In genomic region chr8:95677591-95678023, GRCm38 (mm10) we compare ENCODE assay signal across 8 mouse cellular contexts. TPM values are rescaled to one million over a fixed set of nuclear protein-coding genes. Genes with fewer than 3 reads are reported as not detected.
DNase-seq lines count a peak whose midpoint lies in the region; ATAC-seq and TF ChIP-seq lines count a peak whose summit lies in the region.

No protein-coding gene starts in this region.

- no peak overlapping the region for H3K27ac ChIP-seq in kidney, adult 2 months (ENCODE audit: insufficient read depth, low read depth, low read length)
- H3K27ac ChIP-seq in MEL (ENCODE audit: control insufficient read depth, low read depth, low read length) = no peak overlapping the region
- H3K27ac ChIP-seq in embryonic facial prominence, embryonic 15.5 days (replicated peaks) = no peak overlapping the region
- H3K27ac ChIP-seq in limb, embryonic 11.5 days (replicated peaks; ENCODE audit: low read depth, low read length) = no peak overlapping the region
- no peak overlapping the region for H3K27ac ChIP-seq in small intestine, adult 2 months (ENCODE audit: insufficient read depth, low read depth, low read length)

- H3K4me2 ChIP-seq in embryonic facial prominence, embryonic 15.5 days (replicated peaks) = peak overlapping the region; percentile 98
- peak overlapping the region; percentile 89 for H3K4me2 ChIP-seq in limb, embryonic 11.5 days (ENCODE audit: low read depth, severe bottlenecking)

- ATAC-seq in embryonic facial prominence, embryonic 15.5 days (ENCODE audit: insufficient number of reproducible peaks, low FRiP score, low TSS enrichment, low read depth) = peak; percentile 45; the same call in 1 of the 2 replicates
- ATAC-seq in limb, embryonic 11.5 days (ENCODE audit: insufficient number of reproducible peaks, low FRiP score, low TSS enrichment, low read depth) = 0 out of 2 replicates have a peak, but pooled peaks have one; percentile 42
- no peak for ATAC-seq in erythroid progenitor cell, adult 5-6 weeks (replicated peaks; ENCODE audit: low FRiP score, poor library complexity, severe bottlenecking)

- DNase-seq in kidney, adult 2 months = no peak
- DNase-seq in kidney, adult 11 months = no peak
- no peak for DNase-seq in MEL (ENCODE audit: low read depth, low spot score)
- DNase-seq in limb, embryonic 11.5 days (ENCODE audit: low spot score) = no peak
- DNase-seq in spleen, postnatal 10 days (ENCODE audit: low spot score in 2 of 2) = no peak

- H3K4me1 ChIP-seq in kidney, adult 2 months (ENCODE audit: control insufficient read depth, insufficient read depth, low read length) = no peaks in the 10 kb centered on the region
- peaks cover 0 to 7% of the 10 kb centered on the region in 2 experiments; a peak in 1 of 4 replicates for H3K4me1 ChIP-seq in MEL (ENCODE audit: control insufficient read depth in 1 of 2, insufficient read depth in 2 of 2, low read length in 2 of 2)
- H3K4me1 ChIP-seq in embryonic facial prominence, embryonic 15.5 days = peaks cover 15% of the 10 kb centered on the region
- H3K4me1 ChIP-seq in limb, embryonic 11.5 days (ENCODE audit: control insufficient read depth, insufficient read depth, low read length) = no peaks in the 10 kb centered on the region
- H3K4me1 ChIP-seq in small intestine, adult 2 months (ENCODE audit: control insufficient read depth, insufficient read depth, insufficient read length, low read length) = peaks cover 3% of the 10 kb centered on the region; the same call in 1 of the 2 replicates

- H3K9me3 ChIP-seq in MEL (replicated peaks; ENCODE audit: insufficient read depth, low read length) = no peaks in the 10 kb centered on the region
- no peaks in the 10 kb centered on the region for H3K9me3 ChIP-seq in embryonic facial prominence, embryonic 15.5 days (replicated peaks)
- no peaks in the 10 kb centered on the region for H3K9me3 ChIP-seq in limb, embryonic 11.5 days (ENCODE audit: control insufficient read depth, low read length)

- no peaks in the 10 kb centered on the region for H3K36me3 ChIP-seq in kidney, adult 2 months (ENCODE audit: control insufficient read depth, insufficient read depth, low read length)
- H3K36me3 ChIP-seq in MEL (ENCODE audit: control insufficient read depth in 1 of 2, insufficient read depth in 2 of 2, low read length in 2 of 2) = no peaks in the 10 kb centered on the region
- H3K36me3 ChIP-seq in embryonic facial prominence, embryonic 15.5 days = no peaks in the 10 kb centered on the region
- no peaks in the 10 kb centered on the region for H3K36me3 ChIP-seq in limb, embryonic 11.5 days (ENCODE audit: control insufficient read depth, insufficient read depth, low read length)
- no peaks in the 10 kb centered on the region for H3K36me3 ChIP-seq in small intestine, adult 2 months (ENCODE audit: control insufficient read depth, insufficient read depth, low read length)

- H3K4me3 ChIP-seq in kidney, adult 2 months (ENCODE audit: insufficient read depth, low read depth, low read length) = peak overlapping the region; percentile 38; the same call in 1 of the 2 replicates
- H3K4me3 ChIP-seq in MEL (ENCODE audit: control insufficient read depth in 1 of 2, insufficient read depth in 1 of 2, low read depth in 2 of 2, low read length in 2 of 2) = peak overlapping the region; percentile 7 to 11; a peak in 2 of 4 replicates
- peak overlapping the region; percentile 54 for H3K4me3 ChIP-seq in embryonic facial prominence, embryonic 15.5 days (replicated peaks)
- peak overlapping the region; percentile 52 for H3K4me3 ChIP-seq in limb, embryonic 11.5 days (ENCODE audit: low read depth, low read length)
- peak overlapping the region; percentile 51 for H3K4me3 ChIP-seq in small intestine, adult 2 months (ENCODE audit: low read depth, low read length)

- H3K27me3 ChIP-seq in kidney, adult 2 months (replicated peaks; ENCODE audit: control insufficient read depth, insufficient read depth, low read length) = no peaks in the 10 kb centered on the region
- H3K27me3 ChIP-seq in MEL (ENCODE audit: control insufficient read depth in 1 of 2, insufficient read depth in 2 of 2, low read length in 2 of 2) = peaks cover 6 to 32% of the 10 kb centered on the region in 2 experiments; a peak in 3 of 4 replicates
- H3K27me3 ChIP-seq in embryonic facial prominence, embryonic 15.5 days = peaks cover 81% of the 10 kb centered on the region
- peaks cover 51% of the 10 kb centered on the region for H3K27me3 ChIP-seq in limb, embryonic 11.5 days (ENCODE audit: control insufficient read depth, insufficient read depth, low read length)
- peaks cover 33% of the 10 kb centered on the region for H3K27me3 ChIP-seq in small intestine, adult 2 months (ENCODE audit: control insufficient read depth, insufficient read depth, low read length)

- no peak for TF ChIP-seq RAD21 in MEL (IDR thresholded peaks at IDR 0.05; ENCODE audit: low read depth, low read length)

- no peak overlapping the region for H3K9ac ChIP-seq in MEL (ENCODE audit: control insufficient read depth, low read depth, low read length, poor library complexity, severe bottlenecking)
- H3K9ac ChIP-seq in embryonic facial prominence, embryonic 15.5 days = peak overlapping the region; percentile 26; the same call in 1 of the 2 replicates
- peak overlapping the region; percentile 43; the same call in 1 of the 2 replicates for H3K9ac ChIP-seq in limb, embryonic 11.5 days (ENCODE audit: low read length)

- no peak for TF ChIP-seq EP300 in MEL (IDR thresholded peaks at IDR 0.05; ENCODE audit: low read depth in 1 of 2, low read length in 2 of 2)

- no peak for TF ChIP-seq POLR2A in kidney, adult 2 months (IDR thresholded peaks at IDR 0.05; ENCODE audit: low read depth, low read length)
- no peak for TF ChIP-seq POLR2A in MEL (IDR thresholded peaks at IDR 0.05; ENCODE audit: control insufficient read depth in 1 of 2, insufficient read depth in 1 of 2, low read depth in 1 of 2, low read length in 2 of 2, poor library complexity in 1 of 2)
- no peak for TF ChIP-seq POLR2A in small intestine, adult 2 months (IDR thresholded peaks at IDR 0.05; ENCODE audit: low read depth, low read length)

- TF ChIP-seq CTCF in kidney, adult 2 months (conservative IDR thresholded peaks at IDR 0.05; ENCODE audit: insufficient read depth, insufficient read length, low read depth, low read length) = no peak
- TF ChIP-seq CTCF in MEL (IDR thresholded peaks at IDR 0.05 in 2 of 3, conservative IDR thresholded peaks at IDR 0.05 in 1 of 3; ENCODE audit: control insufficient read depth in 1 of 3, insufficient read depth in 1 of 3, low read depth in 2 of 3, low read length in 3 of 3, poor library complexity in 1 of 3, severe bottlenecking in 1 of 3) = no peak
- TF ChIP-seq CTCF in small intestine, adult 2 months (IDR thresholded peaks at IDR 0.05; ENCODE audit: extremely low read depth, insufficient read length, insufficient replicate concordance, low read depth, low read length) = no peak

- H3K79me2 ChIP-seq in MEL (ENCODE audit: control insufficient read depth, insufficient read depth, low read length, poor library complexity) = no peaks in the 10 kb centered on the region

- 2% methylated on average over 47 of the region's 48 CpGs for WGBS in kidney, adult 2 months
- WGBS in embryonic facial prominence, embryonic 15.5 days = under 1% methylated on average over 36 of the region's 48 CpGs
- under 1% methylated on average over 27 of the region's 48 CpGs for WGBS in limb, embryonic 11.5 days
- WGBS in small intestine, adult 2 months = 3% methylated on average over 42 of the region's 48 CpGs

TF ChIP-seq in MEL, 35 proteins besides CTCF, POLR2A, EP300 and RAD21:
- no peak for TF ChIP-seq SMC3 (IDR thresholded peaks at IDR 0.05; ENCODE audit: low read depth, low read length)
- no peak for TF ChIP-seq GABPA (IDR thresholded peaks at IDR 0.05; ENCODE audit: low read depth, low read length)
- TF ChIP-seq USF1 (IDR thresholded peaks at IDR 0.05; ENCODE audit: low read depth, low read length) = no peak
- no peak for TF ChIP-seq TCF12 (IDR thresholded peaks at IDR 0.05; ENCODE audit: low read depth, low read length)

RNA-seq across cellular contexts. Expression of gene Ndrg4, which starts 0.8 kb away (rescaled TPM):
- 20.7 and 21.7 TPM in 2 replicates for polyA plus RNA-seq in kidney, adult 2 months (2012; rRNA removed)
- total RNA-seq in MEL (2012; rRNA removed) = 0.15 TPM in 1 of 2 replicates, not detected in the other
- under 1 TPM in 1 of 2 experiments, not detected in 1; 0.28 TPM for polyA plus RNA-seq in MEL (2012; ENCODE audit: insufficient read depth in 1 of 2, insufficient read length in 2 of 2, low read depth in 1 of 2, low replicate concordance in 2 of 2, missing spikeins in 1 of 2)
- polyA plus RNA-seq in embryonic facial prominence, embryonic 15.5 days (2015; fragmentation: Nextera tagmentation; extraction: Ambion mirVana) = 27.5 and 28.7 TPM in 2 replicates
- 8.7 and 11.3 TPM in 2 replicates for polyA plus RNA-seq in limb, embryonic 11.5 days (2014; fragmentation: Nextera tagmentation; extraction: Ambion mirVana)
- polyA plus RNA-seq in small intestine, adult 2 months (2012; rRNA removed) = 10.2 and 12.1 TPM in 2 replicates
- total RNA-seq in erythroid progenitor cell, adult 5-6 weeks (2015; ENCODE audit: low replicate concordance) = not detected in 2 replicates
- total RNA-seq in erythroid progenitor cell, adult 5-6 weeks (2017; ENCODE audit: low replicate concordance) = 0.26 TPM in 1 of 2 replicates, not detected in the other

RNA-seq across cellular contexts. Expression of gene Setd6, which starts 38.1 kb away (rescaled TPM):
- 11.4 and 11.5 TPM in 2 replicates for polyA plus RNA-seq in kidney, adult 2 months (2012; rRNA removed)
- total RNA-seq in MEL (2012; rRNA removed) = 37.8 and 42.0 TPM in 2 replicates
- polyA plus RNA-seq in MEL (2012; ENCODE audit: insufficient read depth in 1 of 2, insufficient read length in 2 of 2, low read depth in 1 of 2, low replicate concordance in 2 of 2, missing spikeins in 1 of 2) = 10 to 100 TPM in 1 of 2 experiments, not detected in 1; 78.4 TPM
- polyA plus RNA-seq in embryonic facial prominence, embryonic 15.5 days (2015; fragmentation: Nextera tagmentation; extraction: Ambion mirVana) = 18.0 and 22.5 TPM in 2 replicates
- polyA plus RNA-seq in limb, embryonic 11.5 days (2014; fragmentation: Nextera tagmentation; extraction: Ambion mirVana) = 17.8 and 19.7 TPM in 2 replicates
- 4.0 and 5.3 TPM in 2 replicates for polyA plus RNA-seq in small intestine, adult 2 months (2012; rRNA removed)
- 6.8 and 8.8 TPM in 2 replicates for total RNA-seq in erythroid progenitor cell, adult 5-6 weeks (2015; ENCODE audit: low replicate concordance)
- 16.6 and 17.5 TPM in 2 replicates for total RNA-seq in erythroid progenitor cell, adult 5-6 weeks (2017; ENCODE audit: low replicate concordance)

RNA-seq across cellular contexts. Expression of gene Gins3, which starts 44.4 kb away (rescaled TPM):
- 0.81 and 1.1 TPM in 2 replicates for polyA plus RNA-seq in kidney, adult 2 months (2012; rRNA removed)
- total RNA-seq in MEL (2012; rRNA removed) = 12.1 and 14.0 TPM in 2 replicates
- polyA plus RNA-seq in MEL (2012; ENCODE audit: insufficient read depth in 1 of 2, insufficient read length in 2 of 2, low read depth in 1 of 2, low replicate concordance in 2 of 2, missing spikeins in 1 of 2) = 10 to 100 TPM in 1 of 2 experiments, not detected in 1; 14.4 TPM
- polyA plus RNA-seq in embryonic facial prominence, embryonic 15.5 days (2015; fragmentation: Nextera tagmentation; extraction: Ambion mirVana) = 17.3 and 18.9 TPM in 2 replicates
- polyA plus RNA-seq in limb, embryonic 11.5 days (2014; fragmentation: Nextera tagmentation; extraction: Ambion mirVana) = 33.4 and 33.6 TPM in 2 replicates
- 0.34 and 0.61 TPM in 2 replicates for polyA plus RNA-seq in small intestine, adult 2 months (2012; rRNA removed)
- total RNA-seq in erythroid progenitor cell, adult 5-6 weeks (2015; ENCODE audit: low replicate concordance) = 18.9 and 34.6 TPM in 2 replicates
- total RNA-seq in erythroid progenitor cell, adult 5-6 weeks (2017; ENCODE audit: low replicate concordance) = 41.4 and 54.2 TPM in 2 replicates
